Comparison of ENCODE assay signal across 24 mouse cellular contexts in the genomic region with DNA sequence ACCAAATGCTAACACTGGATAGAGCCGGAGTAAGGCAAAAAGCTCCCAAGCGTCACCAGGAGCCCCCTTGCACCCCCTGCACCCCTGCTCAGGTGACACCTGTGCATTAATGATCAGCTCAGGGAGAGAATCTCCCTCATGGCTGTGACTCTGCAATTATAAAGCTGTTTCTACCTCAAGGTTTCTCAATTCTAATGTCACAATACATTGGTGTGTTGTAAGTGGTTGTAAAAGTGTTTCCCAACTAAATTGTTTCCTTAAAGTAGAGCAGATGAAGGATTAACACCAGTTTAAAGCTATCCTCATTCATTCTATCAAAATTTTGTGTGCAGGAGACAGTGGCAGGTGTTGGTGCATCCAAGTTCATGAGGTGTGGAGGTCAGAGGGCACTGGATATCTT.
"Had no signal": no experiment of that assay in that cellular context is flagged by ENCODE, and none has a peak within 500 bp of the region (broad histone marks: within the 10 kb centered on the region; RNA-seq: fewer than 3 reads in every experiment).

No protein-coding gene starts in this region.

- H3K4me2 ChIP-seq: heart, embryonic 11.5 days; heart, embryonic 13.5 days; heart, embryonic 15.5 days; hindbrain, embryonic 13.5 days; hindbrain, embryonic 15.5 days; limb, embryonic 13.5 days; limb, embryonic 15.5 days; liver, embryonic 12.5 days had no signal

- ATAC-seq: intestine, embryonic 16.5 days; liver, embryonic 12.5 days had no signal

- H3K27me3 ChIP-seq: heart, embryonic 13.5 days; heart, embryonic 15.5 days; hindbrain, embryonic 13.5 days; hindbrain, embryonic 15.5 days; limb, embryonic 13.5 days; limb, embryonic 15.5 days; liver, embryonic 12.5 days had no signal

- H3K27ac ChIP-seq: gastrocnemius, adult 2 months; heart, embryonic 13.5 days; heart, embryonic 15.5 days; hindbrain, embryonic 13.5 days; hindbrain, embryonic 15.5 days; hindbrain, postnatal 0 days; kidney, postnatal 0 days; limb, embryonic 13.5 days; limb, embryonic 15.5 days; liver, embryonic 12.5 days had no signal

- DNase-seq: gastrocnemius, adult 2 months; gastrocnemius, postnatal 10 days; gastrocnemius, postnatal 25 days; heart, adult 18-20 months; heart, postnatal 14 days; heart, postnatal 36 days; kidney, adult 18-20 months; kidney, adult 8-10 months; kidney, postnatal 14 days; kidney, postnatal 36 days; layer of hippocampus, adult 9-11 months; layer of hippocampus, postnatal 36 days; left cerebral cortex, postnatal 4 days had no signal

- H3K9me3 ChIP-seq: heart, embryonic 13.5 days; heart, embryonic 15.5 days; hindbrain, embryonic 13.5 days; hindbrain, embryonic 15.5 days; limb, embryonic 13.5 days; limb, embryonic 15.5 days; liver, embryonic 12.5 days had no signal

- H3K9ac ChIP-seq: heart, embryonic 13.5 days; heart, embryonic 15.5 days; hindbrain, embryonic 13.5 days; hindbrain, embryonic 15.5 days; limb, embryonic 13.5 days; limb, embryonic 15.5 days; liver, embryonic 12.5 days had no signal

- H3K4me1 ChIP-seq: heart, embryonic 13.5 days; heart, embryonic 15.5 days; hindbrain, embryonic 13.5 days; hindbrain, embryonic 15.5 days; limb, embryonic 13.5 days; liver, embryonic 12.5 days had no signal

- H3K36me3 ChIP-seq: heart, embryonic 13.5 days; heart, embryonic 15.5 days; hindbrain, embryonic 13.5 days; hindbrain, embryonic 15.5 days; limb, embryonic 13.5 days; limb, embryonic 15.5 days; liver, embryonic 12.5 days had no signal

- H3K4me3 ChIP-seq: gastrocnemius, adult 2 months; heart, embryonic 13.5 days; heart, embryonic 15.5 days; hindbrain, embryonic 13.5 days; hindbrain, embryonic 15.5 days; limb, embryonic 13.5 days; limb, embryonic 15.5 days; liver, embryonic 12.5 days had no signal
